Mouse (Mus musculus) heart, embryonic 15.5 days (tissue): ENCODE measurements around the gene Csf1. TPM values are rescaled to one million over a fixed set of nuclear protein-coding genes. Genes with fewer than 3 reads are reported as not detected.

ENCODE experiments used
- ATAC-seq: fragments of 200-750 bp; cut with Nextera tagmentation; replicated peaks from 2 replicates; pipeline ENCODE4 v1.8.0; 2017; ENCODE audit warnings: low read depth, moderate TSS enrichment; ENCODE audit not compliant: insufficient number of reproducible peaks, insufficient read depth, low FRiP score
- H3K27ac ChIP-seq: fragments of 300-500 bp; sonication (generic); 2 replicates; pipeline ENCODE4 v1.5.1; 2015; ENCODE audit warnings: mild to moderate bottlenecking, inconsistent platforms
- H3K27me3 ChIP-seq: fragments of 300-500 bp; sonication (generic); 2 replicates; pipeline ENCODE4 v1.6.1; 2015; ENCODE audit warnings: inconsistent platforms
- H3K36me3 ChIP-seq: fragments of 300-500 bp; sonication (generic); 2 replicates; pipeline ENCODE4 v1.6.1; 2015; ENCODE audit warnings: mild to moderate bottlenecking, inconsistent platforms
- H3K4me1 ChIP-seq: fragments of 300-500 bp; sonication (generic); replicated peaks from 2 replicates; pipeline ENCODE4 v1.6.1; 2015; ENCODE audit warnings: inconsistent platforms
- H3K4me2 ChIP-seq: fragments of 300-500 bp; sonication (generic); 2 replicates; pipeline ENCODE4 v1.6.1; 2015; ENCODE audit warnings: inconsistent platforms, mild to moderate bottlenecking, moderate library complexity
- H3K4me3 ChIP-seq: fragments of 300-500 bp; sonication (generic); 2 replicates; pipeline ENCODE4 v1.5.1; 2015; ENCODE audit warnings: mild to moderate bottlenecking, inconsistent platforms
- H3K9ac ChIP-seq: fragments of 300-500 bp; sonication (generic); 2 replicates; pipeline ENCODE4 v1.6.1; 2015; ENCODE audit warnings: mild to moderate bottlenecking, inconsistent platforms
- H3K9me3 ChIP-seq: fragments of 300-500 bp; sonication (generic); replicated peaks from 2 replicates; pipeline ENCODE4 v1.6.1; 2016; ENCODE audit warnings: inconsistent platforms
- WGBS: fragments of 180-500 bp; shearing (Covaris S2); methylation state at CpG from one replicate; pipeline ENCODE4 v1.1.7; 2015; ENCODE audit warnings: mixed read lengths; 5-methylcytosine and 5-hydroxymethylcytosine counted together
- polyA plus RNA-seq: library from polyadenylated mRNA; unstranded; fragments of >200 nt; fragmentation: Nextera tagmentation; extraction: Ambion mirVana; gene quantifications from 2 replicates; pipeline ENCODE4 v1.2.1, GENCODE M21; 2015

Gene Csf1
- 8.0 and 11.2 TPM in 2 replicates for polyA plus RNA-seq

GRCm38 (mm10) chr3:107759929-107760581 lies at the start of gene Csf1:
Gene Csf1 (minus strand): TSS chr3:107760469.
- ATAC-seq: peak; percentile 87
- H3K36me3 ChIP-seq: no peaks in the 10 kb centered on the region
- H3K9ac ChIP-seq: peak within 1 kb of the TSS; percentile 67
- peak within 1 kb of the TSS; percentile 87 for H3K27ac ChIP-seq
- no peaks in the 10 kb centered on the region for H3K9me3 ChIP-seq
- no peaks in the 10 kb centered on the region for H3K27me3 ChIP-seq
- H3K4me2 ChIP-seq: peak within 1 kb of the TSS; percentile 87
- H3K4me3 ChIP-seq: peak within 1 kb of the TSS; percentile 64
- WGBS: under 1% methylated on average over 56 of the region's 56 CpGs
- peaks cover 26% of the 10 kb centered on the region for H3K4me1 ChIP-seq

DNA sequence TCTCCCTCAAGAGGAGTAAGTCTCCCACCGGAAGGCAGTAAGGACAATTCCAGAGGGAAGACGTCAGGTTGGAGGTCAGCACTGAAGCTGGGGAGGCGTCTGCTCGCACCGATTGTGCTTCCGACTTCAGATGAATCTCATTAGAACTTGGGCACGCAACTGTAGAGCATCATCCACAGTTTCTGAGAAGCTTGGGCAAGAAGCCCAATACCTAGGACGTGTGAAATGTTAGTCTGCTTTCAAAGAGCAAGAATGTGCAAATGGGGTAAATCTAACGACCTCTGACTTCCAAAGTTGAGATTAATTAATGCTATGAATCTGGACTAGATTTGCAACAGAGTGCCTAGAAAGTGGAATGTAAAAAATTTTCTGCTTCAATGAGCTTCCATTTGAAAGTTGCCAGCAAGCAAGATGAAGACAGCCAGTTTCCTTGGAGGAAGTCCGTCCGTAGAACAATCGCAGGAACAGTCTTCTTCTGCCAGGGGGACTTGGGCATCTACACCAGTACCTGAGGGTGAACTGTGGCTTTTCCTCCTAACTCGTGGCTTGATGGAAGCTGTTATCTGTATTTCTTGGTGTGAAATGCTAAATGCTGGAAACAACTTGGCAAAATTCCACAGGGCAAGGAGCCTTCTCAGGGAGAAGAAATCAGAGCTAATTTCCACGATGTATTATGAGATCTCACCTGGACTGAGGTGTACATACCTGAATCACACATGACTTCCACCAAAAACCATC lies 47.9 kb upstream of the Csf1 start:
- 30% methylated on average over 14 of the region's 14 CpGs for WGBS

DNA sequence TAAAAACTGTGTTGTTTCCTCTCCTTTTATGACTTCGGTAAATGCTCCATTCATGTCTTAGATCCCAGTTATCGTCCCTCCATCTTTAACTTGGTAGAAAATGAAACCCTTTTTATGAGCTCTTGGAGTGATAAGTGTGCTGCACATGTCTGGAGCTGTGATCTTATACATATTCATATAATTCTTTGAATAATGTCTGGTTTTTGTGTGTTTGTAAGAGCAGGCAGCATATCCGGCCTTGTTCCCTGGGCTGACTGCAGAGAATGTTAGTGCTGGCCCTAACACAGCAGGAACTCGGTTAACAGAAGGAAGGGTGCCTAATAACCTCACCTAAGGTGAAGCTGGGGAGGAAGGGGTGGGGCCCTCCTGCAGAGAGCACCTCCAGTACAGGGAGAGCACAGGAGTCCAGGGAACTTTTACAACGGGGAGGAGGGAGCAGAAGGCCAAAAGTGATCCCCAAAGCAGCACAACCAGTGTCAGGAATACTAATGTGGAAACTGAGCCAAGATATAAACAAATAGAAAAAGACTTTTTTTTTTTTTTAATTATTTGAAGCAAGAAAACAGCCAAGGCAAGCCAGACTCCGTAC lies 47.2 kb upstream of the Csf1 start:
- Histone ChIP-seq H3K9ac (no peak overlapping the region), H3K9me3 (no peaks in the 10 kb centered on the region), H3K27me3 (no peaks in the 10 kb centered on the region), H3K4me3 (no peak overlapping the region), H3K4me2 (no peak overlapping the region), H3K27ac (no peak overlapping the region), H3K36me3 (no peaks in the 10 kb centered on the region), H3K4me1 (peaks cover 15% of the 10 kb centered on the region)
- ATAC-seq: no peak
- WGBS: 49% methylated on average over 6 of the region's 6 CpGs

More for the DNA sequence above, 47.9 kb upstream of the Csf1 start:
- H3K27ac ChIP-seq: no peak overlapping the region
- H3K4me1 ChIP-seq: peaks cover 12% of the 10 kb centered on the region
- no peak overlapping the region for H3K4me3 ChIP-seq
- ATAC-seq: no peak
- H3K9me3 ChIP-seq: no peaks in the 10 kb centered on the region
- H3K9ac ChIP-seq: no peak overlapping the region
- peak overlapping the region; percentile 9; the same call in 1 of the 2 replicates for H3K4me2 ChIP-seq
- no peaks in the 10 kb centered on the region for H3K27me3 ChIP-seq
- no peaks in the 10 kb centered on the region for H3K36me3 ChIP-seq

DNA sequence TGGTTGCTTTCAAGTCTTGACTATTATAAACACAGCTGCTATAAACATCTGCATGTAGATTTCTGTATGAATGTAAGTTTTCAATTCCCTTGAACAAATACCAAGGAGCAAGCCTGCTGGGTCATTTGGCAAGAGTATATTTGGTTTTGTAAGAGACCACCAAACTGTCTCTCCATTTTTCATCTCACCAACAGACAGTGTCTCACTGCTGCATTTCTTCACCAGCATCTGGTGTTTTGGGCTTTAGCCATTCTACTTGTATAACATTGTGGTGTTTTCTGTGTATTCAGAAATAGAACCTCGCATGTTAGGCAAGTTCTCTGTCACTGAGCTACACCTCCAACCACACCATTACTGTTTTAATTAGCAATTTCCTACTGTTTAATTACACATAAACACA lies 46.6 kb upstream of the Csf1 start:
- Histone ChIP-seq H3K4me2 (no peak overlapping the region), H3K9me3 (no peaks in the 10 kb centered on the region), H3K4me1 (peaks cover 20% of the 10 kb centered on the region), H3K27me3 (no peaks in the 10 kb centered on the region), H3K9ac (no peak overlapping the region), H3K4me3 (no peak overlapping the region), H3K27ac (no peak overlapping the region), H3K36me3 (no peaks in the 10 kb centered on the region)
- no peak for ATAC-seq
- 90% methylated on average over 1 of the region's 1 CpGs for WGBS

- Histone ChIP-seq H3K4me2 (no peak overlapping the region), H3K4me3 (no peak overlapping the region), H3K27me3 (no peaks in the 10 kb centered on the region), H3K9ac (no peak overlapping the region), H3K4me1 (peaks cover 21% of the 10 kb centered on the region), H3K36me3 (no peaks in the 10 kb centered on the region), H3K27ac (no peak overlapping the region), H3K9me3 (no peaks in the 10 kb centered on the region)
- no peak for ATAC-seq
- WGBS: 80% methylated on average over 1 of the region's 1 CpGs
Observed at GRCm38 (mm10) chr3:107804799-107805198, 44.5 kb upstream of the Csf1 start.

- H3K36me3 ChIP-seq: no peaks in the 10 kb centered on the region
- no peak overlapping the region for H3K27ac ChIP-seq
- WGBS: 45% methylated on average over 8 of the region's 8 CpGs
- no peaks in the 10 kb centered on the region for H3K9me3 ChIP-seq
- H3K4me2 ChIP-seq: no peak overlapping the region
- H3K27me3 ChIP-seq: no peaks in the 10 kb centered on the region
- H3K4me1 ChIP-seq: peaks cover 9% of the 10 kb centered on the region
- H3K9ac ChIP-seq: no peak overlapping the region
- no peak overlapping the region for H3K4me3 ChIP-seq
- ATAC-seq: peak; percentile 55; the same call in 1 of the 2 replicates
Observed at GRCm38 (mm10) chr3:107802185-107802946, 42.1 kb upstream of the Csf1 start.

DNA sequence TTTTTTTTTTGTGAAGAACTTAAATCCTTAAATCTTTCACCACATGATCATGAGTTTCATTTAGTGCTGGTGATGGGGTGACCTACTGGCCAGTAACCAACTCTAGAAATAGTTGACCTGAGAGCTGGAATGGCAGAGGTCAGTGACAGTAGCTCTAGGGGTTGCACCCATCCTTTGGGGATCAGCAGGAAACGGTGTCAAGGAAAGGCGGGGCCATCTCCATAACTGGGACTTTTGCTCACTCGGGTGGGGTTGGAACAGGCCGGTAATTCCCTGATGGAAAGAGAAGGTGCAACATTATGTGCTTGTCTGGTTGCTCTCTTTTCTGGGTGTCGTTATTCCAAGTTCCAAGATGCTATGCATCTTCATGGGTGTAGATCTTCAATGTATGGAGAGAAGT lies 38.7 kb upstream of the Csf1 start:
- H3K4me1 ChIP-seq: peaks cover 12% of the 10 kb centered on the region
- no peaks in the 10 kb centered on the region for H3K9me3 ChIP-seq
- no peak overlapping the region for H3K27ac ChIP-seq
- WGBS: 88% methylated on average over 5 of the region's 5 CpGs
- no peaks in the 10 kb centered on the region for H3K27me3 ChIP-seq
- H3K36me3 ChIP-seq: no peaks in the 10 kb centered on the region
- H3K9ac ChIP-seq: no peak overlapping the region
- no peak overlapping the region for H3K4me2 ChIP-seq
- no peak overlapping the region for H3K4me3 ChIP-seq
- ATAC-seq: no peak

DNA sequence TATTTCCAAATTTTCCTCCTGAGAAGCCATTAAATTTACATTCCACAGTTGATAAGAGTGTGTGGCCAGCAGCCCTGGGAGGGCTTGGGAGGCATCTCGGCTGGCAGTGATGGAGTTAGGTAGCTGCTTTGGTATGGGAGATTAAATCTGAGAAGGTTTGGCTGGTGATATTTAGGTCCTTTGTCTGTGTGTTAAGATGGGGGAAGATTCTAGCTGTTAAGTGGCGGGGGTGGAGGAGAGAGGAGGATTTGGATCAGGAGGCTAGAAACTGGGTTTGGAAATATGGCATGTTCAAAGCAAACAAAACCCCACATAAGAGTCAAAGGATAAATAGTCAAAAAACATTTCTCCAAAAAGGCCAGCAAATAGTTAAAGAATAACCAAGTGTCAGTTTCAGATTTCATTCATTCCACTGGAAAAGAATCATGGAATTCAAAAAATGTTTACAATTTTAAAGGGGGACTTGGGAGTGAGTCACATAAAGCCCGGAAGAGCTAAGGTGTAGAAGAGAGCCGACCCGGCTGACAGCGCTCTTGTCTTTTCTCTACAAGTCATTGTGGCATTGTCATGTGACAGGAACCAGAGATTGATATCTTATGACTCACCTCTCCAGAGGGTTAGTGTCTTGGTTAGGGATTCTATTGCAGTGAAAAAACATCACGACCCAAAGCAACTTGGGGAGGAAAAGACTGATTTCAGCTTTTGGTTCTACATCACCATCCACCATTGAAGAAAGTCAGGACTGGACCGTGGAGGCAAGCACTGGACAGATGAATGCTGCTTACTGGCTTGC lies 36.1 kb upstream of the Csf1 start:
- no peak for ATAC-seq
- WGBS: 57% methylated on average over 8 of the region's 8 CpGs
- H3K4me3 ChIP-seq: no peak overlapping the region
- H3K27me3 ChIP-seq: no peaks in the 10 kb centered on the region
- H3K4me1 ChIP-seq: peaks cover 15% of the 10 kb centered on the region
- H3K9me3 ChIP-seq: no peaks in the 10 kb centered on the region
- no peak overlapping the region for H3K9ac ChIP-seq
- H3K4me2 ChIP-seq: no peak overlapping the region
- no peak overlapping the region for H3K27ac ChIP-seq
- H3K36me3 ChIP-seq: no peaks in the 10 kb centered on the region

DNA sequence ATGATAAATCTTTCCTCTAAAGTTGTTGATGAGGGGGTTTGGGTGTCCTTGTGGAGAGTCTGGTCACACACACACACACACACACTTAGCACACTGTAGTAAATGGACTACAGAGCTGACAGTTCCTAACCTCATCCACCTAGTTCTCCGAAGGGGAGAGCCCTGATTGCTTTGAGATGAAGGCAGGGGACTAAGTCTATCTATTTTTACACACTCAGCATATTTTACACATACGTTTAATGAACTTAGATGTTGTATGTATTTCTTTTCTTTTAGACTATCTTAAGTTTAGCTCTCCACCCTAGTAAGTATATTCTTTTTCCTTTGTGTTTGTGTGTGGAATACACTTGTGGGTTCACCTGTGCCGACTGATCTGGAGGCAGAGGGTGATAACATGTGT lies 34.6 kb upstream of the Csf1 start:
- Histone ChIP-seq H3K27me3 (no peaks in the 10 kb centered on the region), H3K4me2 (no peak overlapping the region), H3K27ac (no peak overlapping the region), H3K4me3 (no peak overlapping the region), H3K9ac (no peak overlapping the region), H3K4me1 (peaks cover 20% of the 10 kb centered on the region), H3K9me3 (no peaks in the 10 kb centered on the region), H3K36me3 (no peaks in the 10 kb centered on the region)
- WGBS: 89% methylated on average over 3 of the region's 3 CpGs
- no peak for ATAC-seq

DNA sequence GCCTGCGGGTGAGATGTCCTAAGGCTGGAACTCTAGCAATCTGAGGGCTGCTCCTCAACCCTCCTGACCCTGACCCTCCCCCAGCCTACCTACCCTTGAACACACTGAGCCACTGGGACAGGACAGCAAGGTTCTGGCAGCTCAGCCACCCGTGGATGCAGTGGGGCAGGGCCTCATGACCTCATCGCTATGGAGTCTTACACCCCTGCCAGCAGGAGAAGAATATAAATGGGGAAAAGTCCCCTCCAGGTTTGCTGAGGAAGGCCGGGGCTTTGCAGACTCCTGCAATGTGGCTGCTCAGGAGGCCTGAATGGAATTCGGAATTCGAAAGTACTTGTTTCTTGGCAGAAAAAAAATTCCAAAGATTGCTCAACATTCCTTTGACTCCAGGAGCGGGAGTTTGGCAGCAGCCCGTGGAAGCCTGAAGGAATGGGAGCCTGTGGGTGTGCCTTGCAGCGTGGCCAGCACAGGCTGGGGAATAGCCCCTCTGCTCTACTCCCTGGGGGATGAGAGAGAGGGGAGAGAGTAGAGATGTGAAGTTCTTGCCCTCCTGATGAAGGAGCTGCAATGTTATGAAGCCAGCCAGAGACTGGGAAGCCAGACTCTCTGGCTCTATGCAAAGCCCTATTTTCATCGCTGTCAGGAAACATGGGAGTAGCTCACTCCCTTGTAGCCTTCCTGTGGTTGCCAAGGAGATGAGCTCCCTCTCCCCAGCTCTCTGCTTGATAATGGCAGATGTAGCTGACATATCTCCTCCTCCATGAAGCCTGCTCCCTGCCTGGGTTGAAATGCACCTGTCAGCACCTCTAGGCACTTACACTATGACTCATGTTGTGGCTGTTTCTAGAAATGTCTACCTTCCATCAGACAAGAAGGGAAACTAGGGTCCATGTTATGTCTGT lies 33.3 kb upstream of the Csf1 start:
- peak; percentile 75 for ATAC-seq
- Histone ChIP-seq H3K4me1 (peaks cover 20% of the 10 kb centered on the region), H3K9ac (0 out of 2 replicates have a peak overlapping the region, but pooled peaks have one; percentile 4), H3K4me3 (peak overlapping the region; percentile 1; the same call in 1 of the 2 replicates), H3K27ac (peak overlapping the region; percentile 74), H3K27me3 (no peaks in the 10 kb centered on the region), H3K9me3 (no peaks in the 10 kb centered on the region), H3K4me2 (peak overlapping the region; percentile 41), H3K36me3 (no peaks in the 10 kb centered on the region)
- 12% methylated on average over 10 of the region's 10 CpGs for WGBS
